Mouse (Mus musculus): Measurements from ENCODE around the gene Kcna10. TPM values are rescaled to one million over a fixed set of nuclear protein-coding genes. Genes with fewer than 3 reads are reported as not detected.

Kcna10 gene
- polyA plus RNA-seq, 1 experiment from 2014 or later, result not detected

DNA sequence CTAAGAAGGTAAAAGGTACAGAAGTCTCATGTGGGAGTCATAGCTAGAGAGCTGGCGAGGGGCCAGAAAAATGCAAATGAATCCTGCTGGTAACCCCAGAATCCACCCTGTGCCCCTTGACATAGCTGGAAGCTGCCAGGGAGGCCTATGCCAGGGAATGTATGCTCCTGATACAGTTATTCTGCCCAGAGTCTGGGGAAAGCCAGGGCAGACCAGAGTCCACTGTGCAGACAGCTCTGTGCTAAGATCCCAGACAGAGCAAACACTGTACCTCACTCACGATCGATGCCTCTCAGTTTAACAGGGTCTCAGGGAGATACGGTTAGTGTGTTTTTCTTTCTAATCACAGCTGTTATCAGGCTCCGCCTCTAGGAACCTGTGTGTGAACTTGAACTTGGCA is 47.0 kb downstream of the Kcna10 start:
- 40% methylated on average over 5 of the region's 5 CpGs for WGBS
- no peak overlapping the region for H3K27ac ChIP-seq (ENCODE audit: low read length)

DNA sequence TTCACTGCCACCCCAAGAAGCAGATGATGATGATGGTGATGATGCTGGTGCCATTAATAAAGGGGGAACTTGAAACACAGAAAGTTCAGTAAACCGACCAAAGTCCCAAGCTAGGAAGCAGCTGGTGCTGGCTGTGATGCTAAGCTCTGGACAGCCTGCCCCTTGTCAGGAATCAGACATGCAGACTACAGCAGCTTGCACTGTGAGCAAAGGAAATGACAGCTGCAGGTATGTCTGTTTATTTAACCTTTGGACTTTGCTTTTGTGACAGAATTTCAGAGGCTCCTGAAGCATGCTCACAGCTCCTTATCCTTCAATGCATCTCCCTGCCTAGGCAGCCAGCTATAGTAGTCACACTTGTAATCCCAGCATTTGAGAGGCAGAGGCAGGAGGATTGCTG is 47.7 kb downstream of the Kcna10 start, which contains the start of gene A630076J17Rik:
Gene A630076J17Rik (plus strand): TSS at position 88 of the 400 bp plus-strand sequence.
- Histone ChIP-seq H3K36me3 (ENCODE audit: control insufficient read depth, insufficient read depth, low read length) (no peaks in the 10 kb centered on the region), H3K4me2 (ENCODE audit: low read depth, low read length) (no peak within 1 kb of the TSS), H3K9me3 (replicated peaks; ENCODE audit: control insufficient read depth, low read length) (no peaks in the 10 kb centered on the region), H3K27ac (ENCODE audit: low read length) (peak within 1 kb of the TSS; percentile 69), H3K4me1 (ENCODE audit: control insufficient read depth, insufficient read depth, low read length) (peaks cover 11% of the 10 kb centered on the region; the same call in 1 of the 2 replicates), H3K4me3 (replicated peaks; ENCODE audit: low read length) (no peak within 1 kb of the TSS), H3K27me3 (ENCODE audit: control insufficient read depth, insufficient read depth, low read length) (no peaks in the 10 kb centered on the region), H3K9ac (ENCODE audit: low read length) (no peak within 1 kb of the TSS)
- no peak; the same call in 1 of the 2 replicates for ATAC-seq (ENCODE audit: insufficient read depth, low FRiP score)
- 7% methylated on average over 1 of the region's 1 CpGs for WGBS

More for the DNA sequence above, 47.0 kb downstream of the Kcna10 start:
- H3K9ac ChIP-seq (ENCODE audit: low read length), result no peak overlapping the region
- H3K4me1 ChIP-seq (ENCODE audit: control insufficient read depth, insufficient read depth, low read length), result peaks cover 11% of the 10 kb centered on the region; the same call in 1 of the 2 replicates
- H3K36me3 ChIP-seq (ENCODE audit: control insufficient read depth, insufficient read depth, low read length), result no peaks in the 10 kb centered on the region
- no peak overlapping the region for H3K4me2 ChIP-seq (ENCODE audit: low read depth, low read length)
- H3K9me3 ChIP-seq (replicated peaks; ENCODE audit: control insufficient read depth, low read length), result no peaks in the 10 kb centered on the region
- H3K4me3 ChIP-seq (replicated peaks; ENCODE audit: low read length), result no peak overlapping the region
- no peaks in the 10 kb centered on the region for H3K27me3 ChIP-seq (ENCODE audit: control insufficient read depth, insufficient read depth, low read length)
- peak; percentile 95 for ATAC-seq (ENCODE audit: insufficient read depth, low FRiP score)

GRCm38 (mm10) chr3:107231202-107231601 is 48.3 kb downstream of the Kcna10 start:
- no peak overlapping the region for H3K9ac ChIP-seq (ENCODE audit: low read length)
- whole genome bisulfite sequencing, result 65% methylated on average over 4 of the region's 4 CpGs
- H3K27ac ChIP-seq (ENCODE audit: low read length), result no peak overlapping the region
- H3K4me3 ChIP-seq (replicated peaks; ENCODE audit: low read length), result no peak overlapping the region
- no peaks in the 10 kb centered on the region for H3K27me3 ChIP-seq (ENCODE audit: control insufficient read depth, insufficient read depth, low read length)
- ATAC-seq (ENCODE audit: insufficient read depth, low FRiP score), result no peak
- peaks cover 11% of the 10 kb centered on the region; the same call in 1 of the 2 replicates for H3K4me1 ChIP-seq (ENCODE audit: control insufficient read depth, insufficient read depth, low read length)
- H3K36me3 ChIP-seq (ENCODE audit: control insufficient read depth, insufficient read depth, low read length), result no peaks in the 10 kb centered on the region
- H3K4me2 ChIP-seq (ENCODE audit: low read depth, low read length), result no peak overlapping the region
- H3K9me3 ChIP-seq (replicated peaks; ENCODE audit: control insufficient read depth, low read length), result no peaks in the 10 kb centered on the region

DNA sequence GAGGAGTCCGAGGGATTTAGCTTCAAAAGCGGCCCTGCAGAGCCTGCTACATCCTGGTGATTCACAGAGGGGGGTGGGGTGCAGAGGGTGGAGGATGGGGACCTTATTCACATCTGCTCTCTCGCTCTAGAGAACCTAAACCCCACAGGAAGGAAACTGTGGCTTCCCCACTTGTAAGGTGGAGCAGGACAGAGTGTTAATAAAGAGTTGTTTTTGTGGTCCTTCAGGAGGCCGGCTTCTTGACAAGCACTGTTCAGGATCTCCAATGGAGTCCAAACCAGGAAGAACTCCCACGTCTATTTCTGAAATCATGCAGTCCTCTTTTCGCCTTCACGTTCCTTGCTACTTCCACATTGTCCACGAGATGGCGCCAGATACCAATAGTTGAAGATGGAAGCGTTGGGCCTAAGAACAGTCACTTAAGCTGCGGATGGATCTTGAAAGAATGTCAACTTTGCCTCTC is 50.5 kb downstream of the Kcna10 start:
- H3K4me3 ChIP-seq (replicated peaks; ENCODE audit: low read length), result no peak overlapping the region
- H3K4me2 ChIP-seq (ENCODE audit: low read depth, low read length), result no peak overlapping the region
- H3K36me3 ChIP-seq (ENCODE audit: control insufficient read depth, insufficient read depth, low read length), result no peaks in the 10 kb centered on the region
- H3K27ac ChIP-seq (ENCODE audit: low read length), result no peak overlapping the region
- peaks cover 11% of the 10 kb centered on the region; the same call in 1 of the 2 replicates for H3K4me1 ChIP-seq (ENCODE audit: control insufficient read depth, insufficient read depth, low read length)
- no peaks in the 10 kb centered on the region for H3K27me3 ChIP-seq (ENCODE audit: control insufficient read depth, insufficient read depth, low read length)
- no peaks in the 10 kb centered on the region for H3K9me3 ChIP-seq (replicated peaks; ENCODE audit: control insufficient read depth, low read length)
- 7% methylated on average over 11 of the region's 11 CpGs for WGBS
- H3K9ac ChIP-seq (ENCODE audit: low read length), result peak overlapping the region; percentile 30; the same call in 1 of the 2 replicates
- ATAC-seq (ENCODE audit: insufficient read depth, low FRiP score), result no peak

- H3K4me2 ChIP-seq (ENCODE audit: low read depth, low read length), result no peak overlapping the region
- H3K27me3 ChIP-seq (ENCODE audit: control insufficient read depth, insufficient read depth, low read length), result no peaks in the 10 kb centered on the region
- H3K9ac ChIP-seq (ENCODE audit: low read length), result no peak overlapping the region
- 32% methylated on average over 2 of the region's 2 CpGs for WGBS
- H3K4me3 ChIP-seq (replicated peaks; ENCODE audit: low read length), result no peak overlapping the region
- no peak overlapping the region for H3K27ac ChIP-seq (ENCODE audit: low read length)
- ATAC-seq (ENCODE audit: insufficient read depth, low FRiP score), result no peak
- peaks cover 11% of the 10 kb centered on the region; the same call in 1 of the 2 replicates for H3K4me1 ChIP-seq (ENCODE audit: control insufficient read depth, insufficient read depth, low read length)
- no peaks in the 10 kb centered on the region for H3K9me3 ChIP-seq (replicated peaks; ENCODE audit: control insufficient read depth, low read length)
- no peaks in the 10 kb centered on the region for H3K36me3 ChIP-seq (ENCODE audit: control insufficient read depth, insufficient read depth, low read length)
Observed at GRCm38 (mm10) chr3:107233945-107234344, 51.1 kb downstream of the Kcna10 start.

DNA sequence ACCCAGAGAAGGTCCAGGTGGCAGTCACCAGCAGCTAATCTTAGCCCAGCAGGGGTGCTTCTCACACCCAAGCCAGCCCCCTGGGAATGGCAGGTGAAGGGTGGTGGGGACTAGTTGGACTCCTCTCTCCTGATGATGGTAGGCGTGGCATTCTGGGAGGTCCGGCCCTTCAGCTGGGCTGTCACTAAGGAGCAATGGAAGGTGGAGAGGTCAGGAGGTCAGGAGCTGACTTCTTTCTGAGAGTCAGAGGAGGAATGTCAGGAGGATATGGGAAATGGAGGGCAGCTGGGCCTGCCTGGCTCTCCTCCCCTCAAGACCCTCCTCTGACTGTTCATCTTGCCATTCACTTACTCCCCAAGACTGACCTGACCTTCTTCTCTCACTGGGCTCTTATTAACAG is 55.2 kb downstream of the Kcna10 start:
- Histone ChIP-seq H3K4me3 (replicated peaks; ENCODE audit: low read length) (no peak overlapping the region), H3K4me1 (ENCODE audit: control insufficient read depth, insufficient read depth, low read length) (no peaks in the 10 kb centered on the region), H3K27ac (ENCODE audit: low read length) (no peak overlapping the region), H3K9me3 (replicated peaks; ENCODE audit: control insufficient read depth, low read length) (no peaks in the 10 kb centered on the region), H3K9ac (ENCODE audit: low read length) (no peak overlapping the region), H3K4me2 (ENCODE audit: low read depth, low read length) (no peak overlapping the region), H3K36me3 (ENCODE audit: control insufficient read depth, insufficient read depth, low read length) (no peaks in the 10 kb centered on the region), H3K27me3 (ENCODE audit: control insufficient read depth, insufficient read depth, low read length) (no peaks in the 10 kb centered on the region)
- 59% methylated on average over 2 of the region's 2 CpGs for whole genome bisulfite sequencing
- ATAC-seq (ENCODE audit: insufficient read depth, low FRiP score), result no peak

GRCm38 (mm10) chr3:107238471-107238980 is 55.7 kb downstream of the Kcna10 start:
- Histone ChIP-seq H3K9me3 (replicated peaks; ENCODE audit: control insufficient read depth, low read length) (no peaks in the 10 kb centered on the region), H3K4me3 (replicated peaks; ENCODE audit: low read length) (no peak overlapping the region), H3K27ac (ENCODE audit: low read length) (no peak overlapping the region), H3K27me3 (ENCODE audit: control insufficient read depth, insufficient read depth, low read length) (no peaks in the 10 kb centered on the region), H3K36me3 (ENCODE audit: control insufficient read depth, insufficient read depth, low read length) (no peaks in the 10 kb centered on the region), H3K4me1 (ENCODE audit: control insufficient read depth, insufficient read depth, low read length) (no peaks in the 10 kb centered on the region), H3K4me2 (ENCODE audit: low read depth, low read length) (no peak overlapping the region), H3K9ac (ENCODE audit: low read length) (no peak overlapping the region)
- no peak for ATAC-seq (ENCODE audit: insufficient read depth, low FRiP score)
- WGBS, result 71% methylated on average over 8 of the region's 8 CpGs

GRCm38 (mm10) chr3:107239607-107240006 is 56.8 kb downstream of the Kcna10 start, which contains the start of gene Prok1:
Prok1 (minus strand) TSS chr3:107239707.
- Histone ChIP-seq H3K27ac (ENCODE audit: low read length) (no peak within 1 kb of the TSS), H3K4me2 (ENCODE audit: low read depth, low read length) (no peak within 1 kb of the TSS), H3K4me1 (ENCODE audit: control insufficient read depth, insufficient read depth, low read length) (no peaks in the 10 kb centered on the region), H3K36me3 (ENCODE audit: control insufficient read depth, insufficient read depth, low read length) (no peaks in the 10 kb centered on the region), H3K9me3 (replicated peaks; ENCODE audit: control insufficient read depth, low read length) (no peaks in the 10 kb centered on the region), H3K9ac (ENCODE audit: low read length) (no peak within 1 kb of the TSS), H3K27me3 (ENCODE audit: control insufficient read depth, insufficient read depth, low read length) (no peaks in the 10 kb centered on the region), H3K4me3 (replicated peaks; ENCODE audit: low read length) (no peak within 1 kb of the TSS)
- WGBS, result 87% methylated on average over 9 of the region's 9 CpGs
- no peak for ATAC-seq (ENCODE audit: insufficient read depth, low FRiP score)

GRCm38 (mm10) chr3:107241389-107242094 is 58.7 kb downstream of the Kcna10 start:
- Histone ChIP-seq H3K36me3 (ENCODE audit: control insufficient read depth, insufficient read depth, low read length) (no peaks in the 10 kb centered on the region), H3K9me3 (replicated peaks; ENCODE audit: control insufficient read depth, low read length) (no peaks in the 10 kb centered on the region), H3K4me3 (replicated peaks; ENCODE audit: low read length) (no peak overlapping the region), H3K27ac (ENCODE audit: low read length) (no peak overlapping the region), H3K9ac (ENCODE audit: low read length) (no peak overlapping the region), H3K4me1 (ENCODE audit: control insufficient read depth, insufficient read depth, low read length) (no peaks in the 10 kb centered on the region), H3K4me2 (ENCODE audit: low read depth, low read length) (no peak overlapping the region), H3K27me3 (ENCODE audit: control insufficient read depth, insufficient read depth, low read length) (no peaks in the 10 kb centered on the region)
- 54% methylated on average over 14 of the region's 14 CpGs for WGBS
- ATAC-seq (ENCODE audit: insufficient read depth, low FRiP score), result no peak
